Mouse (Mus musculus) ES-E14 (cell line): ENCODE data around the gene Amotl1. TPM values are rescaled to one million over a fixed set of nuclear protein-coding genes. Genes with fewer than 3 reads are reported as not detected.

Experiments used
- DNase-seq: peaks from one replicate; pipeline ENCODE4 v3.0.0-alpha.2; 2013; ENCODE audit warnings: low read depth, low spot score
- H3K27ac ChIP-seq: 2 replicates; pipeline ENCODE4 v1.5.1; 2012; ENCODE audit warnings: low read depth, mild to moderate bottlenecking, low read length, moderate library complexity, mixed read lengths; ENCODE audit not compliant: poor library complexity, insufficient read depth, severe bottlenecking
- H3K36me3 ChIP-seq: 2 replicates; pipeline ENCODE4 v1.6.1; 2012; ENCODE audit warnings: mild to moderate bottlenecking, low read length, moderate library complexity, mixed read lengths; ENCODE audit not compliant: control insufficient read depth, poor library complexity, insufficient read depth, severe bottlenecking
- H3K4me1 ChIP-seq, 2 experiments: fragments of 150-350 bp in 1 of 2; sonication (generic) in 1 of 2; 2 replicates each; pipeline ENCODE4 v1.6.1; 2012; ENCODE audit warnings: low read length in 2 of 2, mild to moderate bottlenecking in 1 of 2, mixed read lengths in 1 of 2; ENCODE audit not compliant: control insufficient read depth in 2 of 2, insufficient read depth in 2 of 2, poor library complexity in 1 of 2
- H3K4me3 ChIP-seq, 2 experiments: fragments of 150-350 bp in 1 of 2; sonication (generic) in 1 of 2; 2 replicates each; pipeline ENCODE4 v1.5.1; 2012; ENCODE audit warnings: low read length in 2 of 2, low read depth in 1 of 2, mild to moderate bottlenecking in 1 of 2, mixed read lengths in 1 of 2; ENCODE audit not compliant: insufficient read depth in 1 of 2, poor library complexity in 1 of 2, severe bottlenecking in 1 of 2
- H3K9ac ChIP-seq: 2 replicates; pipeline ENCODE4 v1.6.1; 2012; ENCODE audit warnings: low read depth, mild to moderate bottlenecking, low read length, mixed read lengths; ENCODE audit not compliant: poor library complexity, insufficient read depth, severe bottlenecking
- H3K9me3 ChIP-seq: fragments of 150-350 bp; sonication (generic); 2 replicates; pipeline ENCODE4 v1.6.1; 2012; ENCODE audit warnings: low read depth, mild to moderate bottlenecking, low read length; ENCODE audit not compliant: control insufficient read depth, insufficient read depth
- CHD2 ChIP-seq: IDR thresholded peaks from 2 replicates; pipeline ENCODE4 v1.6.1; 2014; ENCODE audit warnings: mild to moderate bottlenecking, low read depth, low read length, inconsistent platforms
- HCFC1 ChIP-seq: IDR thresholded peaks from 2 replicates; pipeline ENCODE4 v1.6.1; 2012; ENCODE audit warnings: low read length, inconsistent platforms, borderline replicate concordance; ENCODE audit not compliant: insufficient read depth
- MAFK ChIP-seq: IDR thresholded peaks from 2 replicates; pipeline ENCODE4 v1.6.1; 2014; ENCODE audit warnings: mild to moderate bottlenecking, low read depth, low read length, inconsistent platforms; ENCODE audit not compliant: insufficient read depth
- ZC3H11A ChIP-seq: IDR thresholded peaks from 2 replicates; pipeline ENCODE4 v1.6.1; 2012; ENCODE audit warnings: low read depth, mild to moderate bottlenecking, inconsistent platforms, low read length, borderline replicate concordance
- ZNF384 ChIP-seq: IDR thresholded peaks from 2 replicates; pipeline ENCODE4 v1.6.1; 2012; ENCODE audit warnings: low read depth, low read length, inconsistent platforms
- in situ Hi-C, 2 experiments: fragments of 600-800 bp; cut with MboI; formaldehyde crosslinking; loops; one replicate each; pipeline ENCODE4 v1.15.1; 2025; ENCODE audit warnings: low sequenced_read_pairs in 2 of 2, inconsistent platforms in 1 of 2; ENCODE audit not compliant: unreplicated experiment in 2 of 2
- total RNA-seq: library from RNA; depleted of rRNA; stranded (reverse); fragments of 300-350 nt; gene quantifications from 2 replicates; pipeline ENCODE4 v1.2.3, GENCODE M21; 2012; rRNA removed

The Amotl1 gene
- total RNA-seq: 24.1 and 24.6 TPM in 2 replicates

GRCm38 (mm10) chr9:14644956-14645355 lies at the start of gene Amotl1:
TSS of gene Amotl1 (minus strand) at chr9:14645056.
- peaks cover 10 to 22% of the 10 kb centered on the region in 2 experiments for H3K4me1 ChIP-seq
- DNase-seq: no peak
- H3K36me3 ChIP-seq: no peaks in the 10 kb centered on the region
- no peaks in the 10 kb centered on the region for H3K9me3 ChIP-seq
- no peak within 1 kb of the TSS for H3K27ac ChIP-seq
- TF ChIP-seq ZC3H11A (no peak), CHD2 (no peak), MAFK (no peak), HCFC1 (no peak), ZNF384 (no peak)
- no peak within 1 kb of the TSS for H3K4me3 ChIP-seq
- in situ Hi-C loops: no loop called here
- H3K9ac ChIP-seq: no peak within 1 kb of the TSS

- no peaks in the 10 kb centered on the region for H3K9me3 ChIP-seq
- no peak overlapping the region for H3K27ac ChIP-seq
- in situ Hi-C loops: no loop called here
- no peaks in the 10 kb centered on the region for H3K36me3 ChIP-seq
- no peak for DNase-seq
- no peak overlapping the region for H3K9ac ChIP-seq
- no peaks in the 10 kb centered on the region for H3K4me1 ChIP-seq
- H3K4me3 ChIP-seq: no peak overlapping the region
- no peak for TF ChIP-seq CHD2
- no peak for TF ChIP-seq ZNF384
- TF ChIP-seq MAFK: no peak
- TF ChIP-seq ZC3H11A: no peak
- no peak for TF ChIP-seq HCFC1
Observed at GRCm38 (mm10) chr9:14689376-14690108, 44.7 kb upstream of the Amotl1 start.

- in situ Hi-C loops: no loop called here
- TF ChIP-seq MAFK: no peak
- no peak for TF ChIP-seq ZC3H11A
- TF ChIP-seq ZNF384: no peak
- TF ChIP-seq HCFC1: no peak
- TF ChIP-seq CHD2: no peak
- H3K9ac ChIP-seq: no peak overlapping the region
- no peak overlapping the region for H3K4me3 ChIP-seq
- H3K36me3 ChIP-seq: no peaks in the 10 kb centered on the region
- H3K4me1 ChIP-seq: peaks cover 11 to 12% of the 10 kb centered on the region in 2 experiments
- H3K27ac ChIP-seq: no peak overlapping the region
- no peaks in the 10 kb centered on the region for H3K9me3 ChIP-seq
- DNase-seq: no peak
Observed at GRCm38 (mm10) chr9:14684363-14684762, 39.5 kb upstream of the Amotl1 start.

GRCm38 (mm10) chr9:14682741-14683140 lies 37.9 kb upstream of the Amotl1 start:
- DNase-seq: no peak
- H3K27ac ChIP-seq: no peak overlapping the region
- TF ChIP-seq CHD2: no peak
- H3K4me1 ChIP-seq: peaks cover 12 to 16% of the 10 kb centered on the region in 2 experiments
- H3K36me3 ChIP-seq: no peaks in the 10 kb centered on the region
- H3K9ac ChIP-seq: no peak overlapping the region
- in situ Hi-C loops: no loop called here
- no peaks in the 10 kb centered on the region for H3K9me3 ChIP-seq
- H3K4me3 ChIP-seq: no peak overlapping the region

- Histone ChIP-seq H3K9me3 (no peaks in the 10 kb centered on the region), H3K27ac (no peak overlapping the region; the same call in 1 of the 2 replicates), H3K9ac (no peak overlapping the region), H3K4me3 (no peak overlapping the region), H3K4me1 (peaks cover 19 to 24% of the 10 kb centered on the region in 2 experiments), H3K36me3 (no peaks in the 10 kb centered on the region)
- no peak for TF ChIP-seq CHD2
- TF ChIP-seq HCFC1: no peak
- no peak for TF ChIP-seq MAFK
- TF ChIP-seq ZC3H11A: no peak
- TF ChIP-seq ZNF384: no peak
- DNase-seq: no peak
- in situ Hi-C loops: no loop called here
Observed at GRCm38 (mm10) chr9:14680584-14680983, 35.7 kb upstream of the Amotl1 start.
